Mouse (Mus musculus) small intestine, adult 2 months (tissue): ENCODE measurements around the gene Sik3. TPM values are rescaled to one million over a fixed set of nuclear protein-coding genes. Genes with fewer than 3 reads are reported as not detected.

Experiments used
- H3K27ac ChIP-seq: fragments of 200-500 bp; 2 replicates; pipeline ENCODE4 v1.5.1; 2012; ENCODE audit warnings: low read depth, low read length, control low read depth, inconsistent platforms; ENCODE audit not compliant: insufficient read depth
- H3K27me3 ChIP-seq: fragments of 200-500 bp; 2 replicates; pipeline ENCODE4 v1.6.1; 2012; ENCODE audit warnings: mild to moderate bottlenecking, moderate library complexity, low read length, inconsistent platforms; ENCODE audit not compliant: control insufficient read depth, insufficient read depth
- H3K36me3 ChIP-seq: fragments of 200-500 bp; 2 replicates; pipeline ENCODE4 v1.6.1; 2012; ENCODE audit warnings: mild to moderate bottlenecking, low read length, control low read depth, inconsistent platforms; ENCODE audit not compliant: control insufficient read depth, insufficient read depth
- H3K4me1 ChIP-seq: fragments of 200-500 bp; 2 replicates; pipeline ENCODE4 v1.6.1; 2012; ENCODE audit warnings: low read length, inconsistent platforms, mixed read lengths; ENCODE audit not compliant: control insufficient read depth, insufficient read depth, insufficient read length
- H3K4me3 ChIP-seq: fragments of 200-500 bp; 2 replicates; pipeline ENCODE4 v1.5.1; 2012; ENCODE audit warnings: low read depth, mild to moderate bottlenecking, control low read depth, inconsistent platforms, low read length, moderate library complexity
- CTCF ChIP-seq: fragments of 200-500 bp; IDR thresholded peaks from 2 replicates; pipeline ENCODE4 v1.5.1; 2012; ENCODE audit warnings: low read depth, mild to moderate bottlenecking, control low read depth, inconsistent platforms, low read length, moderate library complexity, mixed read lengths; ENCODE audit not compliant: insufficient replicate concordance, insufficient read length; ENCODE audit errors: extremely low read depth
- POLR2A ChIP-seq: fragments of 200-500 bp; IDR thresholded peaks from 2 replicates; pipeline ENCODE4 v1.6.1; 2012; ENCODE audit warnings: low read depth, mild to moderate bottlenecking, control low read depth, inconsistent platforms, low read length, moderate library complexity
- WGBS: fragments of 180-500 bp; shearing (Covaris S2); methylation state at CpG from one replicate; pipeline ENCODE4 v1.1.7; 2018; 5-methylcytosine and 5-hydroxymethylcytosine counted together
- polyA plus RNA-seq: library from polyadenylated mRNA; depleted of rRNA; stranded (reverse); fragments of >200 nt; gene quantifications from 2 replicates; pipeline ENCODE4 v1.2.3, GENCODE M21; 2012

Gene Sik3
- polyA plus RNA-seq, 1 experiment: 14.5 TPM

- Histone ChIP-seq H3K4me1 (peaks cover 31% of the 10 kb centered on the region), H3K4me3 (peak overlapping the region; percentile 78), H3K36me3 (peaks cover 22% of the 10 kb centered on the region), H3K27me3 (no peaks in the 10 kb centered on the region), H3K27ac (peak overlapping the region; percentile 99)
- TF ChIP-seq POLR2A (peak; percentile 11; the same call in 1 of the 2 replicates), CTCF (no peak)
- WGBS: 14% methylated on average over 13 of the region's 13 CpGs
These were observed 217.9 kb downstream of the Sik3 start for GRCm38 (mm10) chr9:46230450-46230975.

DNA sequence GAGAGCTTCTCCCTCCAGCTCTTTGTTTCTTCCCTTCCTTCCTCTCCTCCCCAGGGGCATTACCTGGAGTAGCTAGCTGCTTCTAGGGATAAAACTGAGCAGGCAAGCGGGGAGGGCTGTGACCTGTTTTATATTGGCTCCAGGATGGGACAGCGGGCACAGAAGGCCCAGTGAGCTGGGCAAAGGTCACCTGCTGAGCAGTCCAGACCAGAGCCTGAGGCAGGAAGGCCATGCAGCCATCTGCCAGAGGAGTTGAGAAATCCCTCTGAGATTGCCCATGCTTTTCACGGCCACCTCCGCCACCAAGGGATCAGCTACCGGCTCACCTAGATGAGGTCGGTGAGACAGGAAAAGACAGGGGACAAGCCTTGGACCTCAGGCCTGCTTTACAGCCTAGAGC, 222.6 kb downstream of the Sik3 start:
- TF ChIP-seq POLR2A (peak; percentile 52; the same call in 1 of the 2 replicates), CTCF (no peak)
- Histone ChIP-seq H3K27me3 (no peaks in the 10 kb centered on the region), H3K36me3 (peaks cover 6% of the 10 kb centered on the region), H3K4me3 (peak overlapping the region; percentile 53), H3K27ac (peak overlapping the region; percentile 97), H3K4me1 (peaks cover 38% of the 10 kb centered on the region)
- 44% methylated on average over 6 of the region's 6 CpGs for WGBS

DNA sequence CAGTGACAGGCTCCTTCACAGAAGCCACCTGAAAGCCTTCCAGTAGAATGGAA, 222.8 kb downstream of the Sik3 start, which contains the start of gene Apoc3:
Apoc3 (minus strand) TSS at position 41 of the 53 bp plus-strand sequence.
- H3K27ac ChIP-seq: peak within 1 kb of the TSS; percentile 97
- H3K4me3 ChIP-seq: peak within 1 kb of the TSS; percentile 56

GRCm38 (mm10) chr9:46235649-46236048, 223.0 kb downstream of the Sik3 start:
- Histone ChIP-seq H3K36me3 (peaks cover 1% of the 10 kb centered on the region; the same call in 1 of the 2 replicates), H3K27me3 (no peaks in the 10 kb centered on the region), H3K4me1 (peaks cover 40% of the 10 kb centered on the region), H3K27ac (peak overlapping the region; percentile 97), H3K4me3 (peak overlapping the region; percentile 53)
- TF ChIP-seq POLR2A (no peak), CTCF (no peak)
- 33% methylated on average over 4 of the region's 4 CpGs for WGBS

More for the DNA sequence above, 222.8 kb downstream of the Sik3 start, which contains the start of gene Apoc3:
- TF ChIP-seq CTCF: no peak
- no peak for TF ChIP-seq POLR2A
- Histone ChIP-seq H3K4me1 (peaks cover 40% of the 10 kb centered on the region), H3K36me3 (peaks cover 4% of the 10 kb centered on the region), H3K27me3 (no peaks in the 10 kb centered on the region)

DNA sequence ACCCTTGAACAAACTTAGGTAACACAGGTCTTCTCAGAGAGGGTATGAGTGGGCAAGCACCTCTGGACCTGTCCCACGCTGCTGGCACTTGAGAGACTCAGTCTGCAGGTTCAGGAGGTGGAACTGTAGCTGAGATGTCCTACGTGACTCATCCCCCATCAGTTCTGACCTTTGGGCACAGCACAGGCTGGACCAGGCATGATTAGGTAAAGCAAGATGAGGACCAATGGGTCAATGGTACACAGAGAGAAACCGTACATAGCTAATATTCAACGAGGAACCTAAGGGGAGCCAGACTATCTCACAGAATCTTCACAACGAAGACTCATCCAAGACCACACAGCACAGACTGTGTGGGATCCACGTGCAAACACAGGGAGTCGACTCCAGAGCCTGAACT, 226.2 kb downstream of the Sik3 start:
- TF ChIP-seq CTCF: no peak
- TF ChIP-seq POLR2A: no peak
- Histone ChIP-seq H3K4me1 (peaks cover 58% of the 10 kb centered on the region), H3K27me3 (no peaks in the 10 kb centered on the region), H3K27ac (peak overlapping the region; percentile 88), H3K36me3 (peaks cover 16% of the 10 kb centered on the region), H3K4me3 (no peak overlapping the region)
- 66% methylated on average over 7 of the region's 7 CpGs for WGBS

DNA sequence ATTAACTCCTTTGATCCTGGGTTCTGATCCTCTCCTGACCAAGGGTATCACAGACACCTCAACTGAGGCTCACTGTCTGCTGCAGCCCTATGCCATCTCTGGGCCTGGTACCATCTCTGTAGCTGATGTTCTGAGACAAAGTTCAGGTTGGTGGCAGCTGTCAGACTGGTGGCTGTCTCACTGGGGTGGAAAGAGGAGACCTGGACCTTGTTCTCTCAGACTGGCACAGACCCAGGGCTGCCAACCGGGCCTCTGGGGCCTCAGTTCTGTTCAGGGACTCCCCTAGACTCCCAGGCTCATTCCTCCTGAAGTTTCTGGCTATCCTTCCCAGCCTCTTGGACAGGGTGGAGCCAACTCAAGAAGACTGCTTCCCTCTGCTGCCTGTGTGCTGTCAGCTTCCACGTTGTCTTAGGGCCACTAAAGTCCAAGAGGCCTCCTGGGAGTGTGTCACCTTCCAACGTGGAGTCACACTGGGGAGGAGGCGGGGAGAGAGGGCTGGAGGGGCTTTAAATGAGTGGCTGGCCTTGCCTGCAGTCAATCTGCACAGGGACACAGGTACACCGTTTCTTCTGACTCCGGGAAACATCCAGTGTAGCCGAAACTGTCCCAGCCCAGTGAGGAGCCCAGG, 228.0 kb downstream of the Sik3 start, which contains the start of gene Apoa4:
Apoa4 (plus strand) TSS at position 171 of the 628 bp plus-strand sequence.
- peaks cover 48% of the 10 kb centered on the region for H3K4me1 ChIP-seq
- H3K36me3 ChIP-seq: peaks cover 16% of the 10 kb centered on the region
- TF ChIP-seq CTCF (no peak), POLR2A (no peak)
- H3K27me3 ChIP-seq: no peaks in the 10 kb centered on the region
- WGBS: 36% methylated on average over 7 of the region's 7 CpGs
- H3K27ac ChIP-seq: peak within 1 kb of the TSS; percentile 88
- peak within 1 kb of the TSS; percentile 63 for H3K4me3 ChIP-seq

GRCm38 (mm10) chr9:46241818-46242217, 229.2 kb downstream of the Sik3 start:
- 23% methylated on average over 2 of the region's 2 CpGs for WGBS
- TF ChIP-seq POLR2A (no peak), CTCF (no peak)
- H3K4me1 ChIP-seq: peaks cover 38% of the 10 kb centered on the region
- peaks cover 16% of the 10 kb centered on the region for H3K36me3 ChIP-seq
- peak overlapping the region; percentile 63 for H3K4me3 ChIP-seq
- peak overlapping the region; percentile 88 for H3K27ac ChIP-seq
- H3K27me3 ChIP-seq: no peaks in the 10 kb centered on the region
